Mouse (Mus musculus) liver (tissue): ENCODE results near the gene Tek.

Experiments
- DNase-seq: peaks from one replicate; pipeline ENCODE4 v3.0.0-alpha.2; 2020; ENCODE audit warnings: mixed read lengths

Tek gene

GRCm38 (mm10) chr4:94826891-94827290 is 87.8 kb downstream of the Tek start:
- DNase-seq, result no peak

DNA sequence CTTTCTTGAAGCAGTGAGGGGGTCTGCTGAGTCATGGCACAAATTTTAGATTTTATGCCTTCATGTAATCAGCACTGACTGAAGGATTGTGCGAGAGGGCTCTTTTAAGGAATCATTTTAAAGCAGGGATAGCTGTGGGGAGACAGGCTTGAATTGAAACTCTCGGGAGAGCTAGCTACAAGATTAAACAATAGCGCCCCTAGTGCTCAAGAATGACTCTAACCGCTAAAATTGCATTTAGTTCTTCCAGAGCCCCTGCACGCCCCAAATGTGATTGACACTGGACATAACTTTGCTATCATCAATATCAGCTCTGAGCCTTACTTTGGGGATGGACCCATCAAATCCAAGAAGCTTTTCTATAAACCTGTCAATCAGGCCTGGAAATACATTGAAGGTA is 88.3 kb downstream of the Tek start:
- DNase-seq, result no peak

DNA sequence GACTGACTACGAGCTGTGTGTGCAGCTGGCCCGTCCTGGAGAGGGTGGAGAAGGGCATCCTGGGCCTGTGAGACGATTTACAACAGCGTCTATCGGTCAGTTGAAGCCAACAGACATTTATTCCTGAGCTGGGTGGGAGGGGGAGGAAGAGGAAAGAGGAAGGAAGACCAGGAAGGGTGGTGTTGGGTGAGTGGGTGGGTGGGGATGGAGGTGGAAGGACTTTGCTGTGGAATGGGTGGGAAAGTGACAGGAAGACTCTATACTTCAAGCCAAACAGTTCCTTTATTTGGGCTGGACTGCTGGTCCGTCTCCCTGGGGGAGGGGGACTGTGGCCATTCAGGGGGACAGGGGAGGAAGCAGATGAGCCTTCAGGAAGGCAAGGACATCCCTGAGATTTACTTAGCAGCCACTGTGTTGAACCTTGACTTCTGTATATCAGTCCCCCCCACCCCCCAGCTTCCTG is 90.9 kb downstream of the Tek start:
- DNase-seq, result peak; percentile 11

- no peak for DNase-seq
Measured at GRCm38 (mm10) chr4:94837061-94837460, 98.0 kb downstream of the Tek start.

GRCm38 (mm10) chr4:94853301-94853700 is 114.2 kb downstream of the Tek start:
- DNase-seq, result no peak

GRCm38 (mm10) chr4:94854270-94854669 is 115.2 kb downstream of the Tek start:
- DNase-seq, result no peak

GRCm38 (mm10) chr4:94855201-94855600 is 116.1 kb downstream of the Tek start:
- DNase-seq, result no peak

DNA sequence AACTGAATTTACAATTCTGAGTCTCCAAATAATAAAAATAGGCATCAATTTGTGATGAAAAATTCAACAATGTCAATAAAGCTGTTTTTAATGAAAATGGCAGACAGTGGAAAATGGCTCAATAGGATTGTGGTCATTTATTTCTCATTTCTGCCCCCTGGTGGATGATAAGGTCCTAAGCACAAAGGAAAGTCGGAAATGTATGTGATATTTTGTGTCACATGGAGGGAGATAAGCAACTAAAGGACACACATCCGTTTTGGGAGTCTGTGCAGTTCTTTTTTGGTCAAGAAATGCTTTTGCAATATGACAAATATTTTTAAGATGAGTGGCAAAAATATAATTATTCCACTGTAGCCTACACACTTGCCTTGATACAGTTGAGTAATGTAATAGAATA is 161.7 kb downstream of the Tek start:
- no peak for DNase-seq

- DNase-seq, result no peak
Measured at GRCm38 (mm10) chr4:94901780-94902179, 162.7 kb downstream of the Tek start.
